In the genomic region with DNA sequence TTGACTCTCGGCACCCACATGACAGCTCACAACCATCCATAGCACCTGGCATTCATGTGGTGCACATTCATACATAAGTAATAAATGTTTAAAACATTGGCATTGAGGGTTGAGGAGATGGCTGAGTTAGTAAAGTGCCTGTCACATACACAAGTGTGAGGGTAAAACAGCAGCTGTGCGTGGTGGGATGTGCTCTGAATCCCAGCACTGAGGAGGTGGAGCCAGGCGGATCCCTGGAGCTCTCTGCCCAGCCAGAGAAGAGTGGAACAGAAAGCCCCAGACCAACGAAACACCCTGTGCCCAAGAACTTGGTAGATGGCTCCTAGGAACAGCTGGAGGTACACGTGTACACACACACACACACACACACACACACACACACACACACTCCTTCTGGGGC, we compare ENCODE assay signal across 18 mouse cellular contexts. TPM values are rescaled to one million over a fixed set of nuclear protein-coding genes. Genes with fewer than 3 reads are reported as not detected.
"Had no signal": no experiment of that assay in that cellular context is flagged by ENCODE, and none has a peak within 500 bp of the region (broad histone marks: within the 10 kb centered on the region; RNA-seq: fewer than 3 reads in every experiment).

No protein-coding gene starts in this region.

- H3K9ac ChIP-seq: lung, embryonic 14.5 days; midbrain, embryonic 12.5 days; neural tube, embryonic 13.5 days; neural tube, embryonic 15.5 days; stomach, embryonic 15.5 days had no signal

- H3K4me3 ChIP-seq: midbrain, embryonic 10.5 days; midbrain, embryonic 12.5 days; myocyte; neural tube, embryonic 13.5 days; neural tube, embryonic 15.5 days; stomach, embryonic 15.5 days had no signal

- ATAC-seq: midbrain, embryonic 16.5 days had no signal

- H3K9me3 ChIP-seq: midbrain, embryonic 10.5 days; midbrain, embryonic 12.5 days; neural tube, embryonic 13.5 days; neural tube, embryonic 15.5 days; stomach, embryonic 15.5 days had no signal

- H3K27ac ChIP-seq: midbrain, embryonic 10.5 days; midbrain, embryonic 12.5 days; neural tube, embryonic 13.5 days; neural tube, embryonic 15.5 days; stomach, embryonic 15.5 days; stomach, postnatal 0 days had no signal

- H3K4me2 ChIP-seq: lung, embryonic 14.5 days; midbrain, embryonic 12.5 days; neural tube, embryonic 13.5 days; neural tube, embryonic 15.5 days; stomach, embryonic 15.5 days had no signal

- H3K36me3 ChIP-seq: midbrain, embryonic 10.5 days; midbrain, embryonic 12.5 days; neural tube, embryonic 13.5 days; neural tube, embryonic 15.5 days; stomach, embryonic 15.5 days had no signal

- H3K27me3 ChIP-seq: stomach, embryonic 15.5 days had no signal

- DNase-seq: lung, embryonic 14.5 days; midbrain, embryonic 14.5 days; retina, postnatal 1 day; right cerebral cortex, adult 18-20 months; right cerebral cortex, postnatal 14 days; thymus, adult 2 months; thymus, postnatal 25 days; thymus, postnatal 4 days had no signal

RNA-seq across cellular contexts. Expression of gene Alx4, which starts 23.3 kb away (rescaled TPM):
- total RNA-seq: megakaryocyte, adult 5-6 weeks; megakaryocyte-erythroid progenitor cell, adult 5-6 weeks had no signal
- polyA plus RNA-seq: myocyte had no signal
